Mouse (Mus musculus): ENCODE measurements at regions not wholly inside any gene's neighbourhood (a gene's known extent, or its start where the extent isn't known, plus 50 kb on each side); places are given as distances from the start of the nearest gene placed in this dataset.

DNA sequence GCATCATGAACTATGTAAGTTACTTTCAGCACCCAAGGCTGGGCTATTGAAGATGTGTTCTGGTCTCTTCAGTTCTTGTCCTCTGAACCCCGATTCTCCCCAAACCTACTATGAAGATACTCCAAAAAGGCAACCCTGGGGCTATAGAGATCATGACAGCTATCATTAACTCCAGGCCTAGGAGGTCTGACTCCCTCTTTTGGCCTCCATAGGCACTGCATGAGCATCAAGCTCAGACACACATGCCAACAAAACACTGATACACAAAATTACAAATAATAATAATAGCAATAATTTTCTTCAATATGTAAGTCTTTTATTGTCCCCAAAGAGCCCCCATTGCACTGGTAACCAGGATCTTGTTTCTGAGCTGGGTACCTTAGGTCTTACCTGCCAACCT, 57.3 kb upstream of the Ak4 start:
- in situ Hi-C loops (cut with MboI; ENCODE audit: low pct_ligation_motif_present, low pct_unique_long_range_greater_than_20kb, low sequenced_read_pairs) (no loop called here), dilution Hi-C loops (cut with MboI; ENCODE audit: extremely low pct_ligation_motif_present, extremely low pct_unique_long_range_greater_than_20kb, low sequenced_read_pairs) (no loop called here)
- Histone ChIP-seq H3K36me3 (replicated peaks in 1 of 2; ENCODE audit: control insufficient read depth in 1 of 2, insufficient read depth in 1 of 2, low read length in 1 of 2) (no peaks in the 10 kb centered on the region), H3K79me2 (replicated peaks; ENCODE audit: control insufficient read depth, extremely low read depth, insufficient read depth, poor library complexity, severe bottlenecking) (no peaks in the 10 kb centered on the region), H3K4me3 (replicated peaks in 1 of 3; ENCODE audit: low read depth in 2 of 3, low read length in 2 of 3, poor library complexity in 1 of 3) (no peak overlapping the region), H3K4me1 (ENCODE audit: control insufficient read depth in 1 of 2, insufficient read depth in 2 of 2) (peaks cover 0 to 8% of the 10 kb centered on the region in 2 experiments; a peak in 2 of 4 replicates), H3K27ac (ENCODE audit: insufficient read depth, low read depth) (no peak overlapping the region), H3K27me3 (replicated peaks) (peaks cover 7% of the 10 kb centered on the region), H3K9me3 (replicated peaks; ENCODE audit: low read length) (peaks cover 4% of the 10 kb centered on the region), H3K4me2 (ENCODE audit: insufficient read depth, low read depth, poor library complexity, severe bottlenecking) (no peak overlapping the region), H3K9ac (ENCODE audit: insufficient read depth, low read depth) (no peak overlapping the region)
- no peak for DNase-seq (ENCODE audit: extremely low read depth)
- TF ChIP-seq TBP (conservative IDR thresholded peaks at IDR 0.05; ENCODE audit: low read depth, low read length) (no peak), CTCF (conservative IDR thresholded peaks at IDR 0.05 in 1 of 2, IDR thresholded peaks at IDR 0.05 in 1 of 2; ENCODE audit: low read depth in 2 of 2, low read length in 2 of 2) (peak in 1 of 2 experiments; percentile 31; a peak in 1 of 4 replicates)

DNA sequence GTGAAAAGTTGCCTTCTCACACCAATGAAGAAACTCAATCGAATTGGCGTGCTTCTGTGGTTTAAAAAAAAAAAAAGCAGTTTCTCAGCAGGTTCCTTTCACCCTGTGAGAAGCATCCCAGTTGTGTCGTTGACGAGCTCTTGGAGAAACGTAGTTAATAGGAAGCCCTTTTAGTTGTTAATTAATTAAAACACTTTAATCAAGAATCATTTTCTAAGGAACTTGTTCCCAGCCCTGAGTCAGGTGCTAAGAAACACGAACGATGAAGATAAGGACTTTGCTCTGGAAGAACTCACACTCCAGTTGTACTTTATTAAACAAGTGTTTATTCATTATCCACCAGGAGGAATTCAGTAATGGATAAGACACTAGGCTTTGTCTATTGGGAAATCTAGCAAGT, 58.8 kb upstream of the Ak4 start:
- H3K27ac ChIP-seq (ENCODE audit: insufficient read depth, low read depth), result no peak overlapping the region
- dilution Hi-C loops (cut with MboI; ENCODE audit: extremely low pct_ligation_motif_present, extremely low pct_unique_long_range_greater_than_20kb, low sequenced_read_pairs) (no loop called here), in situ Hi-C loops (cut with MboI; ENCODE audit: low pct_ligation_motif_present, low pct_unique_long_range_greater_than_20kb, low sequenced_read_pairs) (no loop called here)

DNA sequence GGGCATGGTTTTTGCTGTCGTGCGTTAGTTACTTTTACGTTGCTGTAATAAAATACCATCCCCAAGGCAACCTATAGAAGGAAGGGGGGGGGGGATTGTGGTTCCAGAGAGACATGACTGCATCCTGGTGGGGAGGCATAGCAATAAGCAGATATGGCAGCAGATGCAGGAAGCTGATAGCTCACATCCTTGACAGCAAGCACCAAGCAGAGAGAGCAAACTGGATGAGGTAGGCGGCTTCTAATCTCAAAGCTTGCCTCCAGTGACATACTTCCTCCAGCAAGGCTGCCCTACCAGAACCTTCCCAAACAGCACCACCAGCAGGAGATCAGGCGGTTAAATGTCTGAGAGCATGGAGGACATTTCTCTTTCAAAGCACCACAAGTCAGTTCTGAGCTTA, 60.0 kb upstream of the Ak4 start:
- dilution Hi-C loops (cut with MboI; ENCODE audit: extremely low pct_ligation_motif_present, extremely low pct_unique_long_range_greater_than_20kb, low sequenced_read_pairs) (no loop called here), in situ Hi-C loops (cut with MboI; ENCODE audit: low pct_ligation_motif_present, low pct_unique_long_range_greater_than_20kb, low sequenced_read_pairs) (no loop called here)
- Histone ChIP-seq H3K4me3 (replicated peaks in 1 of 3; ENCODE audit: low read depth in 2 of 3, low read length in 2 of 3, poor library complexity in 1 of 3) (no peak overlapping the region), H3K36me3 (replicated peaks in 1 of 2; ENCODE audit: control insufficient read depth in 1 of 2, insufficient read depth in 1 of 2, low read length in 1 of 2) (no peaks in the 10 kb centered on the region), H3K9ac (ENCODE audit: insufficient read depth, low read depth) (no peak overlapping the region), H3K4me1 (ENCODE audit: control insufficient read depth in 1 of 2, insufficient read depth in 2 of 2) (peaks cover 0 to 6% of the 10 kb centered on the region in 2 experiments; a peak in 2 of 4 replicates), H3K4me2 (ENCODE audit: insufficient read depth, low read depth, poor library complexity, severe bottlenecking) (no peak overlapping the region), H3K9me3 (replicated peaks; ENCODE audit: low read length) (peaks cover 4% of the 10 kb centered on the region), H3K79me2 (replicated peaks; ENCODE audit: control insufficient read depth, extremely low read depth, insufficient read depth, poor library complexity, severe bottlenecking) (no peaks in the 10 kb centered on the region), H3K27ac (ENCODE audit: insufficient read depth, low read depth) (no peak overlapping the region), H3K27me3 (replicated peaks) (peaks cover 26% of the 10 kb centered on the region)
- no peak for TF ChIP-seq JUN (IDR thresholded peaks at IDR 0.05; ENCODE audit: insufficient read depth, low read depth, low read length)
- no peak for TF ChIP-seq ZMIZ1 (IDR thresholded peaks at IDR 0.05; ENCODE audit: low read depth, low read length)
- TF ChIP-seq MAX (IDR thresholded peaks at IDR 0.05; ENCODE audit: low read length), result no peak
- TF ChIP-seq ZNF384 (IDR thresholded peaks at IDR 0.05; ENCODE audit: low read depth, low read length), result no peak
- TF ChIP-seq RAD21 (IDR thresholded peaks at IDR 0.05; ENCODE audit: low read depth, low read length), result no peak
- no peak for TF ChIP-seq CTCF (conservative IDR thresholded peaks at IDR 0.05 in 1 of 2, IDR thresholded peaks at IDR 0.05 in 1 of 2; ENCODE audit: low read depth in 2 of 2, low read length in 2 of 2)
- TF ChIP-seq USF1 (IDR thresholded peaks at IDR 0.05; ENCODE audit: low read depth, low read length), result no peak
- no peak for TF ChIP-seq TCF12 (IDR thresholded peaks at IDR 0.05; ENCODE audit: low read depth, low read length)
- TF ChIP-seq RCOR1 (conservative IDR thresholded peaks at IDR 0.05; ENCODE audit: low read depth, low read length), result no peak
- TF ChIP-seq CHD2 (IDR thresholded peaks at IDR 0.05; ENCODE audit: low read length), result no peak
- no peak for TF ChIP-seq IRF4 (IDR thresholded peaks at IDR 0.05; ENCODE audit: low read depth, low read length)
- DNase-seq (ENCODE audit: extremely low read depth), result no peak

More for the DNA sequence above, 58.8 kb upstream of the Ak4 start:
- no peaks in the 10 kb centered on the region for H3K36me3 ChIP-seq (replicated peaks in 1 of 2; ENCODE audit: control insufficient read depth in 1 of 2, insufficient read depth in 1 of 2, low read length in 1 of 2)
- peaks cover 4% of the 10 kb centered on the region for H3K9me3 ChIP-seq (replicated peaks; ENCODE audit: low read length)
- no peak for DNase-seq (ENCODE audit: extremely low read depth)
- no peak for TF ChIP-seq EP300 (IDR thresholded peaks at IDR 0.05; ENCODE audit: low read length)
- no peak for TF ChIP-seq ELF1 (IDR thresholded peaks at IDR 0.05; ENCODE audit: low read depth, low read length)
- no peak for TF ChIP-seq USF1 (IDR thresholded peaks at IDR 0.05; ENCODE audit: low read depth, low read length)
- no peak for TF ChIP-seq NRF1 (IDR thresholded peaks at IDR 0.05; ENCODE audit: low read depth, low read length)
- TF ChIP-seq CHD1 (IDR thresholded peaks at IDR 0.05; ENCODE audit: low read depth, low read length), result no peak
- TF ChIP-seq CHD2 (IDR thresholded peaks at IDR 0.05; ENCODE audit: low read length), result no peak
- no peak for TF ChIP-seq ZC3H11A (IDR thresholded peaks at IDR 0.05; ENCODE audit: low read depth, low read length)
- no peak for TF ChIP-seq HCFC1 (IDR thresholded peaks at IDR 0.05; ENCODE audit: low read depth, low read length)
- no peak for TF ChIP-seq KAT2A (IDR thresholded peaks at IDR 0.05; ENCODE audit: insufficient replicate concordance, low read length)
- no peak for TF ChIP-seq USF2 (conservative IDR thresholded peaks at IDR 0.05; ENCODE audit: low read depth, low read length)
- no peak for TF ChIP-seq CTCF (conservative IDR thresholded peaks at IDR 0.05 in 1 of 2, IDR thresholded peaks at IDR 0.05 in 1 of 2; ENCODE audit: low read depth in 2 of 2, low read length in 2 of 2)
- TF ChIP-seq JUN (IDR thresholded peaks at IDR 0.05; ENCODE audit: insufficient read depth, low read depth, low read length), result no peak
- no peak for TF ChIP-seq IRF4 (IDR thresholded peaks at IDR 0.05; ENCODE audit: low read depth, low read length)
- no peak overlapping the region for H3K4me2 ChIP-seq (ENCODE audit: insufficient read depth, low read depth, poor library complexity, severe bottlenecking)
- H3K4me3 ChIP-seq (replicated peaks in 1 of 3; ENCODE audit: low read depth in 2 of 3, low read length in 2 of 3, poor library complexity in 1 of 3), result no peak overlapping the region
- H3K27me3 ChIP-seq (replicated peaks), result peaks cover 14% of the 10 kb centered on the region
- H3K4me1 ChIP-seq (ENCODE audit: control insufficient read depth in 1 of 2, insufficient read depth in 2 of 2), result peaks cover 0 to 6% of the 10 kb centered on the region in 2 experiments; a peak in 2 of 4 replicates
- no peak overlapping the region for H3K9ac ChIP-seq (ENCODE audit: insufficient read depth, low read depth)
- no peaks in the 10 kb centered on the region for H3K79me2 ChIP-seq (replicated peaks; ENCODE audit: control insufficient read depth, extremely low read depth, insufficient read depth, poor library complexity, severe bottlenecking)
